Mouse (Mus musculus) liver, embryonic 12.5 days (tissue): Measurements from ENCODE around the gene Tmem150b. TPM values are rescaled to one million over a fixed set of nuclear protein-coding genes. Genes with fewer than 3 reads are reported as not detected.

Source experiments
- ATAC-seq: fragments of 200-750 bp; cut with Nextera tagmentation; 2 replicates; pipeline ENCODE4 v1.8.0; 2017; ENCODE audit warnings: moderate number of reproducible peaks, mild to moderate bottlenecking, moderate library complexity
- H3K27ac ChIP-seq: fragments of 300-500 bp; sonication (generic); 2 replicates; pipeline ENCODE4 v1.5.1; 2016; ENCODE audit warnings: mild to moderate bottlenecking
- H3K27me3 ChIP-seq: fragments of 300-500 bp; sonication (generic); replicated peaks from 2 replicates; pipeline ENCODE4 v1.6.1; 2016; ENCODE audit warnings: mild to moderate bottlenecking, moderate library complexity
- H3K36me3 ChIP-seq: fragments of 300-500 bp; sonication (generic); 2 replicates; pipeline ENCODE4 v1.6.1; 2016; ENCODE audit warnings: mild to moderate bottlenecking, moderate library complexity
- H3K4me1 ChIP-seq: fragments of 300-500 bp; sonication (generic); 2 replicates; pipeline ENCODE4 v1.6.1; 2016
- H3K4me2 ChIP-seq: fragments of 300-500 bp; sonication (generic); 2 replicates; pipeline ENCODE4 v1.6.1; 2016; ENCODE audit warnings: mild to moderate bottlenecking, moderate library complexity
- H3K4me3 ChIP-seq: fragments of 300-500 bp; sonication (generic); 2 replicates; pipeline ENCODE4 v1.5.1; 2016; ENCODE audit warnings: mild to moderate bottlenecking, moderate library complexity
- H3K9ac ChIP-seq: fragments of 300-500 bp; sonication (generic); 2 replicates; pipeline ENCODE4 v1.6.1; 2016; ENCODE audit warnings: mild to moderate bottlenecking, moderate library complexity
- H3K9me3 ChIP-seq: fragments of 300-500 bp; sonication (generic); replicated peaks from 2 replicates; pipeline ENCODE4 v1.6.1; 2016; ENCODE audit warnings: mild to moderate bottlenecking, moderate library complexity
- WGBS: fragments of 180-500 bp; shearing (Covaris S2); methylation state at CpG from one replicate; pipeline ENCODE4 v1.1.7; 2016; ENCODE audit not compliant: insufficient replicate concordance; 5-methylcytosine and 5-hydroxymethylcytosine counted together
- polyA plus RNA-seq: library from polyadenylated mRNA; unstranded; fragments of >200 nt; fragmentation: Nextera tagmentation; extraction: Ambion mirVana; gene quantifications from 2 replicates; pipeline ENCODE4 v1.2.1, GENCODE M21; 2016

The Tmem150b gene
- polyA plus RNA-seq, 1 experiment from 2014 or later = 0.12 TPM

DNA sequence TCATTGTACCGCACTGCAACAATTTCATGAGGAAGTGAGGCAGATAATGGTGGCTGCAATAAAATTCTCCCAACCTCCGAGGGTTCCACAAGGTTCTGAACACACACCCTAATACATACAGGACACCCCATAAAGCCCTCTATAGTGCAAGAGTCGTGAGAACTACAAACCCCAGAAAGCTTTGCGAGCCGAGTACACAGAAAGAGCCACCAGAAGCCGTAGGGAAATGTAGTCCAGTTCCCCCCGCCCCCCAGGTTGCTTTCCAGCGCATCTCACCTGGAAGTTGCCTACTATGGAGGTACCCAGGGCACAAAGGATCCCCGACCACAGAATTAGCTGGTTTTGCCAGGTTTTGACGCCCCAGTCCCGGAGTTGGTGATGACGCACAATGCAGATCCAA is 1.5 kb downstream of the Tmem150b start:
- H3K9me3 ChIP-seq = no peaks in the 10 kb centered on the region
- whole genome bisulfite sequencing = 30% methylated on average over 12 of the region's 12 CpGs
- ATAC-seq = no peak
- H3K27ac ChIP-seq = no peak overlapping the region
- 0 out of 2 replicates have a peak, but pooled peaks cover 12% of the 10 kb centered on the region for H3K27me3 ChIP-seq
- no peaks in the 10 kb centered on the region for H3K36me3 ChIP-seq
- no peak overlapping the region for H3K9ac ChIP-seq
- H3K4me1 ChIP-seq = peaks cover 14% of the 10 kb centered on the region; the same call in 1 of the 2 replicates
- H3K4me3 ChIP-seq = peak overlapping the region; percentile 37
- peak overlapping the region; percentile 57 for H3K4me2 ChIP-seq

DNA sequence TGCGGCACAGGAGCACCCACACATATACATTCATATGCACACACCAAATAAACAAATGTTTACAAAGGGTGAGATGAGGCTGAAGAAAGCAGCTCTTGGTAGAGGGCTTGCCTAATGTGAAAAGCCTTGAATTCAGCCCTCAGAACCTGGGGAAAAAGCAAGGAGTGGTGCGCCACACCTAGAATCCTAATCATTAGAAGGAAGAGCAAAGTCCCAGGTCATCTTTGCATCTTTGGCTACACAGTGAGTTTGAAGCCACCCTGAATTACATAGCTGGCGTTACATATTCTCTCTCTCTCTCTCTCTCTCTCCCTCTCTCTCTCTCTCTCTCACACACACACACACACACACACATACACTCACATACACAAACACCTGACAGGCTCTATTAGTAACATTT is 5.8 kb downstream of the Tmem150b start:
- no peaks in the 10 kb centered on the region for H3K9me3 ChIP-seq

DNA sequence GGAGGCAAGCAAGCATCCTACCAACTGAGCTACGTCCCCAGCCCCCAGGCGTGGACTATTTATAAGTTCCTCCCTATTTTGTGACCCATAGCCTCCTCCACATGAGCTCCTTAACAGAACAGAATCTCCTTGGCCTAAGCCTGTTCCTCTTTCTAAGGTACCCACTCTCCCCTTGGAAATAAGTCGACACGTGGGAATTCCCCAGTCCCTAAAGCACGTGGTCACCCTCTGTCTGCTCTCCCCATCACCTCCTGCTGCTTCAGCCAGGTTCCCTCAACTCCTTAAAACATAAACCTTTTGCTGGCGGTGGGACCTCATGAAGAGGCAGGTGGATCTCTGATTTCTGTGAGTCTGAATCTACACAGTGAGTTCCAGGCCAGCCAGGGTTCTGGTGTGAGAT is 8.1 kb downstream of the Tmem150b start:
- Histone ChIP-seq H3K4me2 (no peak overlapping the region), H3K27me3 (no peaks in the 10 kb centered on the region), H3K4me1 (no peaks in the 10 kb centered on the region), H3K9ac (no peak overlapping the region), H3K36me3 (no peaks in the 10 kb centered on the region), H3K4me3 (no peak overlapping the region), H3K27ac (no peak overlapping the region), H3K9me3 (no peaks in the 10 kb centered on the region)
- no peak for ATAC-seq
- 45% methylated on average over 6 of the region's 6 CpGs for WGBS

More for the DNA sequence above, 5.8 kb downstream of the Tmem150b start:
- Histone ChIP-seq H3K27me3 (0 out of 2 replicates have a peak, but pooled peaks cover 2% of the 10 kb centered on the region), H3K9ac (no peak overlapping the region), H3K4me2 (no peak overlapping the region), H3K36me3 (no peaks in the 10 kb centered on the region), H3K4me3 (no peak overlapping the region), H3K27ac (no peak overlapping the region), H3K4me1 (peaks cover under 1% of the 10 kb centered on the region; the same call in 1 of the 2 replicates)
- no peak for ATAC-seq
- 81% methylated on average over 3 of the region's 3 CpGs for WGBS

DNA sequence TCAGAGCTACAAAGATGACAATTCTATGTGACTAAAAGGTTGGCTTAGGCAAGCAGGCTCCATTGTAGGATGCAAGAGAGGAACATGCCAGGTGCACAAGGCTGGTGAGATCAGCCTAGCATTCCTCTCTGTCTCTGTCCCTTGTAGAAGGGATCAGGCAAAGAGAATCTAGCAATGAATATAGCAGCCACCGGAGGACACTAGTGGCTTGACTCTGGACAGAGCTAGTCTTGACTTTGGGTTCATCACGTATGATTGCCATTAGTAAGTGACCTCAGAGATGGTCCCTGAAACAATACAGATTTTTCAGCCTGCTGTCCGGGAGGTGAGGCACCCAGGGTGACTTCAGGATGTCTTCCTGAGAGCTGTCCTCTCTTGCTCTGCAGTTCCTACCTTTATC is 12.5 kb downstream of the Tmem150b start:
- 0 out of 2 replicates have a peak, but pooled peaks cover 2% of the 10 kb centered on the region for H3K36me3 ChIP-seq
- no peak overlapping the region for H3K4me2 ChIP-seq
- H3K27ac ChIP-seq = no peak overlapping the region
- H3K9ac ChIP-seq = no peak overlapping the region
- 64% methylated on average over 3 of the region's 3 CpGs for WGBS
- ATAC-seq = no peak
- no peaks in the 10 kb centered on the region for H3K9me3 ChIP-seq
- no peak overlapping the region for H3K4me3 ChIP-seq
- no peaks in the 10 kb centered on the region for H3K4me1 ChIP-seq
- H3K27me3 ChIP-seq = peaks cover 7% of the 10 kb centered on the region

DNA sequence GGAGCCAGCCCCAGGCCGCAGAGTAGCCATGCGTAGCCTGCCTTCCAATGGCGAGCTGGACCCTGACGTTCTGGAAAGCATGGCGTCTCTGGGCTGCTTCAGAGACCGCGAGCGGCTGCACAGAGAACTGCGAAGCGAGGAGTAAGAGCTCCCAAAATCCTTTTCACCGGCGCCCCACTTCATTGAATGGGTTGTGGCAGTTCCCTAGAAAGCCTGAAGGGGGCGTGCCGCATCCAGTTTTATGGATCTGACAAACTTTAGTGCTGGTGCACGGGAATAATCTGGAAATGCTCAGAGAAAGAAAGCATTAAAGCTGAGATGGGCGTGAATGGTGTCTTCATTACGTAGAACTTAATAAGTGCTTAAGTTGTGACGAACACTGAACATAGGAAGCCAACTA is 20.0 kb downstream of the Tmem150b start:
- Histone ChIP-seq H3K36me3 (0 out of 2 replicates have a peak, but pooled peaks cover 7% of the 10 kb centered on the region), H3K9ac (no peak overlapping the region), H3K4me1 (peaks cover 6% of the 10 kb centered on the region; the same call in 1 of the 2 replicates), H3K4me2 (peak overlapping the region; percentile 50), H3K4me3 (no peak overlapping the region), H3K9me3 (no peaks in the 10 kb centered on the region), H3K27me3 (peaks cover 35% of the 10 kb centered on the region), H3K27ac (no peak overlapping the region)
- 29% methylated on average over 18 of the region's 18 CpGs for WGBS
- ATAC-seq = no peak

DNA sequence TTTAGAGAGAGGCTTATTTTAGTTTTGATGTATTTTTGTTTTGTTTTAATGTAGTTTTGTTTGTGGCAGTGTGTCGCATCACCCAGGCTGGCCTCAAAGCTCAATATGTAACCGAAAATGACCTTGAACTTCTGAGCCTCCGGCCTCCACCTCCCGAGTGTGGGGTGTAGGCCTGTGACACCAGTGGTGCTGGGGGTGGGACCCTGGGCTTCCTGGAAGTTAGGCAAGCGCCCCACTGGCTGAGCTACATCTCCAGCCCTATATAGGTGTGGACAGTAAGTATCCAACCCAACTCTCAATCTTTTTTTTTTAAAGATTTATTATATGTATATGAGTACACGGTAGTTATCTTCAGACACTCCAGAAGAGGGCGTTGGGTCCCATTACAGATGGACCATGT is 21.9 kb downstream of the Tmem150b start:
- H3K4me3 ChIP-seq = no peak overlapping the region

DNA sequence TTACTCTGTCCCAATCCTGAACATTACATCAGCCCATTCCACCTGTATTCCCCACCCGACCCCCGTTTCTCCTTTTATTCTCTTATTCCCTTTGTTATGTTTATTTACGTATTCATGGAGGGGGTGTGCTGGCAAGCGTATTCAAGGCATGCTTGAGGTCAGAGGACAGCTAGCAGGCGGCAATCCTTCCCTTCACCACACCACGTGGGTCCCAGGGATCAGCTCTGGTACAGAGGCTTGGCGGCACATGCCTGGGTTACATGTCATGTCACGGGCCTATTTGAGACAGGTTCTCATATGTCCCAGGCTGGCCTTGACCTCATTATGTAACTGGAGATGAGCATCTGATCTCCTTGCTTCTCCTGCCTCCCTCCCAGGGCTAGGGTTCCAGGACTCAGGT is 22.7 kb downstream of the Tmem150b start:
- WGBS = 70% methylated on average over 8 of the region's 8 CpGs
- no peak overlapping the region for H3K27ac ChIP-seq
- H3K9me3 ChIP-seq = no peaks in the 10 kb centered on the region
- H3K27me3 ChIP-seq = peaks cover 25% of the 10 kb centered on the region
- no peak for ATAC-seq
- no peak overlapping the region for H3K4me2 ChIP-seq
- no peak overlapping the region for H3K4me3 ChIP-seq
- H3K9ac ChIP-seq = no peak overlapping the region
- H3K4me1 ChIP-seq = peaks cover 6% of the 10 kb centered on the region; the same call in 1 of the 2 replicates
- 0 out of 2 replicates have a peak, but pooled peaks cover 5% of the 10 kb centered on the region for H3K36me3 ChIP-seq

More for the DNA sequence above, 21.9 kb downstream of the Tmem150b start:
- Histone ChIP-seq H3K36me3 (0 out of 2 replicates have a peak, but pooled peaks cover 5% of the 10 kb centered on the region), H3K4me2 (no peak overlapping the region), H3K4me1 (peaks cover 6% of the 10 kb centered on the region; the same call in 1 of the 2 replicates), H3K9me3 (no peaks in the 10 kb centered on the region), H3K27ac (no peak overlapping the region), H3K9ac (no peak overlapping the region), H3K27me3 (peaks cover 33% of the 10 kb centered on the region)
- ATAC-seq = no peak
- 79% methylated on average over 7 of the region's 7 CpGs for WGBS

DNA sequence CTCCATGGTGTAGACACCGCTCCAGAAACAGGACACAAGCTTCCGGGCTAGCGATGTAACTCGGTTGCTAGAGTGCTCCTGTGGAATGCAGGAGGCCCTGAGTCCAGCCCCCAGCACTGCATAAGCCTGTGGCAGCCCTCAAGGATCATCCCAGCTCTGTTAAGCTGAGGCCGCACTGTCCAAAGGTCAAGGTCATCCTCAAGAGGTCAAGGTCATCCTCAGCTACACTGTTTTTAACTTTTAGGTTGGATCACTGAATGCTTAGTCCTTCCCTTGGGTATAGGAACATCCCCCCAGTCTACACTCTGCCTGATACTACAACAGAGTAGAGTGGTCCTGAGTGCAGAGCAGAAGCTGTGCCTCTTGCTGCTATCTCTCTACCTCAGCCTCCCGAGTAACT is 32.0 kb downstream of the Tmem150b start:
- H3K9me3 ChIP-seq = no peaks in the 10 kb centered on the region
- WGBS = 74% methylated on average over 6 of the region's 6 CpGs
- no peak overlapping the region for H3K4me3 ChIP-seq
- H3K27me3 ChIP-seq = peaks cover 33% of the 10 kb centered on the region
- H3K4me1 ChIP-seq = peaks cover 10% of the 10 kb centered on the region
- peaks cover 9% of the 10 kb centered on the region for H3K36me3 ChIP-seq
- H3K27ac ChIP-seq = no peak overlapping the region
- ATAC-seq = no peak
- H3K9ac ChIP-seq = no peak overlapping the region
- no peak overlapping the region for H3K4me2 ChIP-seq

DNA sequence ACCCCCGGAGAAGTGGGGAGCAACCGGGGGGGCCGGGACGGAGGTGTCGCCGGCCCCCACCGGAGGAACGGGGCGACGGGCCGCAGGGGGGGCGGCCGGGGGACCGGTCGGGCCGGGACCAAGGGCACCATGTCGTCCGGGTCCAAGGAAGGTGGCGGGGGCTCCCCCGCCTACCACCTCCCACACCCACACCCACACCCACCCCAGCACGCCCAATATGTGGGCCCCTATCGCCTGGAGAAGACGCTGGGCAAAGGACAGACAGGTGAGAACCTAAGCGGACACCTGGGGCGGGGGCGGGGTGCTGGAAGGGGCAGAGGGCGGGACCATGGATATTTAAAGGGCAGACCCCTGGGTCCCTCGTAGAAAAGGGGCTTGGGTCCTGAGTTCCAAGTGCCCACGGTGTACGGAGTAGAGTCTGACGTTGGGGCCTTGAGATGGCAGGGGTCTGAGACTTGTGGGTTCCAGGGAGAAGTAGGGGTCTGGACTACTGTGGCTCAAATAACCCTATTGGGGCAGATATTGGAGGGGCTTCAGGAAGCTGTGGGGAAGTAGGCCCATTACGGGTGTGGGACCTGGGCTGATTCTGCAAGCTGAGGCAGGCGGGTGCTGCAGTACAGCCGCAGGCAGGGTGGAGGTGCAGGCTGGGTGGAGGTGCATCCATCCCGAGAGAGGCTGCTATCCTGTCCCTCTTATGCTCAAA is 33.9 kb downstream of the Tmem150b start:
- Histone ChIP-seq H3K36me3 (peaks cover 5% of the 10 kb centered on the region), H3K4me3 (peak overlapping the region; percentile 58), H3K4me1 (peaks cover 10% of the 10 kb centered on the region), H3K27me3 (peaks cover 33% of the 10 kb centered on the region), H3K27ac (peak overlapping the region; percentile 63; the same call in 1 of the 2 replicates), H3K9ac (peak overlapping the region; percentile 73), H3K9me3 (no peaks in the 10 kb centered on the region), H3K4me2 (peak overlapping the region; percentile 77)
- peak; percentile 48; the same call in 1 of the 2 replicates for ATAC-seq
- WGBS = 22% methylated on average over 21 of the region's 35 CpGs

DNA sequence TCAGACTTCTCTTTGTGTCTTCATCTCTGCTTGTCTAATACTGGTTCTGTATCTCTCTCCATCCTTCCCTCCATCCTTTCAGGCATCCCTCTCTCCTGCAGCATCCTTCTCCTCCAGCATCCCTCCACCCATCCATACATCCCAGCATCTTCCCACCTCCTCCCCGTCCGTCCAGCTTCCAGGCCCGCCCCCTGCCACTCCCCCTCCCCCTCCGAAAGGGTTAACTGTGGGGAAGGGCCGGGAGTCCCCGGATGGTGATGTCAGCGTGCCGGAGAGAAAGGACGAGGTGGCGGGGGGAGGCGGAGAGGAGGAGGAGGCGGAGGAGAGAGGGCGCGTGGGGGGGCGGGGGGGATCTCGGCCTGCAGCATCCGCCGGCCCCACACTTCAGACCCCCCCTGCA is 34.7 kb downstream of the Tmem150b start, which contains the start of gene Brsk1:
Gene Brsk1 (plus strand): TSS at position 218 of the 400 bp plus-strand sequence.
- WGBS = 6% methylated on average over 5 of the region's 18 CpGs
- Histone ChIP-seq H3K9me3 (no peaks in the 10 kb centered on the region), H3K36me3 (peaks cover 5% of the 10 kb centered on the region), H3K4me2 (peak within 1 kb of the TSS; percentile 77), H3K9ac (peak within 1 kb of the TSS; percentile 73), H3K27ac (peak within 1 kb of the TSS; percentile 63; the same call in 1 of the 2 replicates), H3K27me3 (peaks cover 33% of the 10 kb centered on the region), H3K4me1 (peaks cover 14% of the 10 kb centered on the region), H3K4me3 (peak within 1 kb of the TSS; percentile 58)
- ATAC-seq = no peak

DNA sequence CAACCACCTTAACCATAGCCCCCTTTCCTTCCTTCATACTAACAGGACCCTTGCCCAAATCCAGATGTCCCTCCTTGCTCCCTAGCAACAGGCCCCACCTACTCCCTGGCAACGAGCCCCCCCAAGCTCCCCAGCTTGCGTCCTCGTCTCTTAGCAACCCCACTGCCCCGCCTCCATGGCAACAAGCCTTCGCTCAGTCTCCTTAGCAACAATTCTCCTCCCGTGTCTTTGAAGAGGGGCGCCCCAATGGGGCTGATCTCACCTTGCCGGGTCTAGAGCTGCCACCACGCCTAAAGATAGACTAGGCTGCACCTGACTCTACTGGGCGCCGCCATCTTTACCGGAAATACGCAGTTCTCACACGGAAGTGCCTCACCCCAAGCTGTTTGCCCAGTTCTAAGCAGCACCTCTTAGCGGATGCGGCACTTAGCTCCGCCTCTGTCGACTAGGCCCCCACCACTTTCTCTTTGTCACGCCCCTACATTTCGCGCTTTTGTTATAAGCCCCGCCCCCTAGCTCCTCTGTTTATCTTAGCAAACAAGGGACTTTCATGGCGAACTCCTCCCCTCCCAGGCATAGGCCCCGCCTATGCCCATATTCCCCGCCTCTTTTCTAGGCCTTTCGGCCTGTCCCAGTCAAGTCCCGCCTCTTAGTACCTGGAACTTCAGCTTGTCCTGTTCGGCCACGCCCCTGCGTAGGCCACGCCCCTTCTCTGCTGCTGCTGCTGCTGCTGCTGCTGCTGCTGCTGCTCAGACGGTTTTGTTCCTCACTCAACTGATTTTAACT is 40.2 kb downstream of the Tmem150b start, which contains the start of gene Hspbp1:
Gene Hspbp1 (minus strand): TSS at position 437 of the 786 bp plus-strand sequence.
- Histone ChIP-seq H3K36me3 (peaks cover 28% of the 10 kb centered on the region), H3K27me3 (peaks cover 10% of the 10 kb centered on the region), H3K9me3 (no peaks in the 10 kb centered on the region), H3K9ac (peak within 1 kb of the TSS; percentile 74), H3K4me3 (peak within 1 kb of the TSS; percentile 79), H3K4me1 (peaks cover 24% of the 10 kb centered on the region), H3K27ac (peak within 1 kb of the TSS; percentile 76), H3K4me2 (peak within 1 kb of the TSS; percentile 86)
- peak; percentile 98 for ATAC-seq
- WGBS = under 1% methylated on average over 32 of the region's 32 CpGs

DNA sequence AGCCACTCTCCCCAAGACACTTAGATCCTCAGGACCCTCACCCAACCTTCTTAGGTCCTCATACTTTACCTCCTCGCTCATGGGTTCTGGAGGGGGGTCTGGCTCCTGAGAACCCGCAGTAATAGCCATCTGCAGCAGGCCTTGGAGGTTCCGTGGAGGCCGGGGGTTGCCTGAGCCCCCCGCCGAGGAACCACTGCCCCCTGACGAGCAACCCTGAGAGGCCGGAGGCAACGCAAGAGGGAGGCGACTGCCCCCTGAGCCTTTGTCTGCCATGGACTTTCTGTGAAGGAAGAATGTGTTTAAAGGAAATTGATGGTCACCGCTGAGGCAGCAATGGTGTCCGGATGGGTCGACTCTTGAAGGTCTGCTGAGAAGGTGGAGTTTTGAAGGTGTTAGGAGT is 40.8 kb downstream of the Tmem150b start:
- Histone ChIP-seq H3K9me3 (no peaks in the 10 kb centered on the region), H3K27ac (peak overlapping the region; percentile 76), H3K27me3 (peaks cover 4% of the 10 kb centered on the region), H3K9ac (peak overlapping the region; percentile 74), H3K4me2 (peak overlapping the region; percentile 86), H3K4me1 (peaks cover 24% of the 10 kb centered on the region), H3K36me3 (peaks cover 32% of the 10 kb centered on the region), H3K4me3 (peak overlapping the region; percentile 79)
- 2% methylated on average over 13 of the region's 13 CpGs for WGBS
- no peak for ATAC-seq
